Mouse (Mus musculus): ENCODE results near the gene Rdh13. TPM values are rescaled to one million over a fixed set of nuclear protein-coding genes. Genes with fewer than 3 reads are reported as not detected.

The Rdh13 gene
- polyA plus RNA-seq, 1 experiment = 16.4 TPM

DNA sequence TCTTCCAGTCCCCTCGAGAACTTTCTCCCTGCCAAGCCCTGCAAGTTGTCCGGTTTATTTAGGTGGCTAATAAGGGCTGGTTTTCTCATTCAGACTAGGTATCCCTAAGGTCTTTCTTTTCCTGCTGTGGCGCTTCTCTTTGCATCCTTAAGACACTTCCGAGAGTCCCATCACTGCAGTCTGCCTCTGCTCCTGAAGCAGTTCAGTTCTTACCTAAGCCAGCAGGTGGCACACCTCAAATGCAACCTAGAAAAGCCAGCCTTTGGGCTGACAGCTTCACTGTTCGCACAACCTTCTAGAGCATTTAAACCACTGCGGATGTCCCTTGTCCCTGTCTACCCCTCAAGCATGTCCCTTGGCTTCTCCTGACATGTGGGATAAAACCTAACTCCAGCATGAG, 34.2 kb upstream of the Rdh13 start:
- no peak overlapping the region for H3K4me2 ChIP-seq (ENCODE audit: low read depth)
- no peak overlapping the region for H3K4me3 ChIP-seq

DNA sequence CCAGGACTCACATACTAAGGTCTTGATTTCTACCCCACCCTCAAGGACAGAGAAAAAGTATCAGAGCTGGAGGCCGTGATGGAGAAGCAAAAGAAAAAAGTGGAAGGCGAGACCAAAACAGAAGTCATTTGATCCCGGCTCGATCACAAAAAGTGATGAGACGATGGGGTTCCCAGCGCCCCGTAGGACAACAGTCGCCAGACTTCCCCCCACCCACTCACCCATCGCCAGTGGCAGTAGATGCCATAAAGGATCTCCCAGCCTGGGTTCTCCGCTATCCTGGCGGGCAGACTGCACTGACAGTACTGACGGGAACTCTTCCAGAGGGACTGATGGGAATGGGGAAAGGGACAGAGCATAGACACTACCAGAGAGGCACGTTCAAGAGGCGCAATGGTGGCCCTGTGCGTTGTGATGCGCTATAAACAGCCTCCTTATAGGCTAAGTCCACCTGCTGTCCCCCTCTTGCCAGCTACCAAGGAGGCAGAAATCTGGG, 33.4 kb upstream of the Rdh13 start:
- Histone ChIP-seq H3K27me3 (ENCODE audit: control insufficient read depth, insufficient read depth, insufficient read length) (peaks cover 2% of the 10 kb centered on the region), H3K36me3 (ENCODE audit: control insufficient read depth, insufficient read depth) (no peaks in the 10 kb centered on the region), H3K79me2 (ENCODE audit: control insufficient read depth, insufficient read depth) (no peaks in the 10 kb centered on the region), H3ac (ENCODE audit: control insufficient read depth, insufficient read length) (no peak overlapping the region), H3K4me3 (peak overlapping the region; percentile 20), H3K4me2 (ENCODE audit: low read depth) (peak overlapping the region; percentile 93)
- TF ChIP-seq CEBPB (IDR thresholded peaks at IDR 0.05; ENCODE audit: insufficient read depth, poor library complexity, severe bottlenecking) = no peak

More for the DNA sequence above, 34.2 kb upstream of the Rdh13 start:
- H3K36me3 ChIP-seq (ENCODE audit: control insufficient read depth, insufficient read depth) = no peaks in the 10 kb centered on the region
- H3K79me2 ChIP-seq (ENCODE audit: control insufficient read depth, insufficient read depth) = no peaks in the 10 kb centered on the region
- H3K27me3 ChIP-seq (ENCODE audit: control insufficient read depth, insufficient read depth, insufficient read length) = no peaks in the 10 kb centered on the region
- TF ChIP-seq SRF (IDR thresholded peaks at IDR 0.05; ENCODE audit: control insufficient read depth, insufficient read length, low read depth) (no peak), E2F4 (IDR thresholded peaks at IDR 0.05; ENCODE audit: insufficient read depth) (no peak), CEBPB (IDR thresholded peaks at IDR 0.05; ENCODE audit: insufficient read depth, poor library complexity, severe bottlenecking) (no peak), MYOD1 (IDR thresholded peaks at IDR 0.05; ENCODE audit: control insufficient read depth in 1 of 3, insufficient read length in 2 of 3, low read depth in 2 of 3) (no peak), MAX (IDR thresholded peaks at IDR 0.05; ENCODE audit: low read depth) (no peak), TCF3 (IDR thresholded peaks at IDR 0.05; ENCODE audit: insufficient read length, low read depth) (no peak), TCF12 (IDR thresholded peaks at IDR 0.05; ENCODE audit: insufficient read depth, poor library complexity, severe bottlenecking) (no peak), USF1 (IDR thresholded peaks at IDR 0.05; ENCODE audit: low read depth) (no peak), REST (IDR thresholded peaks at IDR 0.05; ENCODE audit: insufficient read depth, insufficient read length) (no peak), MYOG (IDR thresholded peaks at IDR 0.05; ENCODE audit: control insufficient read depth in 1 of 3, insufficient read depth in 1 of 3, insufficient read length in 2 of 3, low read depth in 2 of 3) (no peak), POLR2A (IDR thresholded peaks at IDR 0.05; ENCODE audit: insufficient read length, low read depth) (no peak), POLR2AphosphoS2 (IDR thresholded peaks at IDR 0.05; ENCODE audit: insufficient read length, low read depth) (no peak)
- H3ac ChIP-seq (ENCODE audit: control insufficient read depth, insufficient read length) = no peak overlapping the region

DNA sequence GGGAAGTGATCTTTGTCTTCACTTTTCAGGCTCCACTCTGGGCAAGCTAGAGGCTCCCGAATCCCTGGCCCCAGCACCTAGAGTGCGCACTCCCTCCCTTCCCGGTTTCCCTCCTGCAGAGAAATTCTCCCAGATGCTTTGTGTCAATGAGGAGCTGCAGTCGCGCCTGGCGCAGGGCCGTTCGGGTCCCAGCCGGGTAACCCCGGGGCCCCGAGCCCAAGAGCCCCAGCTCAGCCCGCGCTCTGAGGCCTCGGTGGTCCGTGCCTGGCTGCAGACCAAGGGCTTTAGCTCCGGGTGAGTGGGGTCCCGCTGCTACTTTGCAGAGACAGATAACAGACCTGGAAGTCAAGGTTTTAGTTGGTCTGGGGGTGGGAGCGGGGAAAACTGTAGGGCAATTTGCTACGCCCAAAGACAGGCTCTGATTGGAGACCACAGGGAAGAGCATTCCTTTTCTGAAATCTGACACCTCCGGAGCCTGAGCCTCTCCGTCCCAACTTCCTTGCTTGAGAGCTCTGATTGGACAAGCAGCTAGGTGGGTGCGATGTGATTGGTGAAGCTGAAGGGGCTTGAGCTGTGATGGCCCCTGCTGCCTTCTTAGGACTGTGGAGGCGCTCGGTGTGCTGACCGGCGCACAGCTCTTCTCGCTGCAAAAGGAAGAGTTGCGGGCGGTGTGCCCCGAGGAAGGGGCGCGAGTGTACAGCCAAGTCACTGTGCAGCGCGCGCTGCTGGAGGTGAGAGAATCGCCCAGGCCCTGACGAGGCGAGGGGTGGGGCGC, 32.8 kb upstream of the Rdh13 start:
- Histone ChIP-seq H3K79me2 (ENCODE audit: control insufficient read depth, insufficient read depth) (no peaks in the 10 kb centered on the region), H3K4me3 (peak overlapping the region; percentile 20), H3ac (ENCODE audit: control insufficient read depth, insufficient read length) (no peak overlapping the region), H3K27me3 (ENCODE audit: control insufficient read depth, insufficient read depth, insufficient read length) (peaks cover 9% of the 10 kb centered on the region), H3K4me2 (ENCODE audit: low read depth) (peak overlapping the region; percentile 93), H3K36me3 (ENCODE audit: control insufficient read depth, insufficient read depth) (no peaks in the 10 kb centered on the region)
- TF ChIP-seq REST (IDR thresholded peaks at IDR 0.05; ENCODE audit: insufficient read depth, insufficient read length) (no peak), SRF (IDR thresholded peaks at IDR 0.05; ENCODE audit: control insufficient read depth, insufficient read length, low read depth) (peak; percentile 64), USF1 (IDR thresholded peaks at IDR 0.05; ENCODE audit: low read depth) (no peak), TCF12 (IDR thresholded peaks at IDR 0.05; ENCODE audit: insufficient read depth, poor library complexity, severe bottlenecking) (no peak), MYOD1 (IDR thresholded peaks at IDR 0.05; ENCODE audit: control insufficient read depth in 1 of 3, insufficient read length in 2 of 3, low read depth in 2 of 3) (no peak), E2F4 (IDR thresholded peaks at IDR 0.05; ENCODE audit: insufficient read depth) (no peak), TCF3 (IDR thresholded peaks at IDR 0.05; ENCODE audit: insufficient read length, low read depth) (no peak), MYOG (IDR thresholded peaks at IDR 0.05; ENCODE audit: control insufficient read depth in 1 of 3, insufficient read depth in 1 of 3, insufficient read length in 2 of 3, low read depth in 2 of 3) (no peak), CEBPB (IDR thresholded peaks at IDR 0.05; ENCODE audit: insufficient read depth, poor library complexity, severe bottlenecking) (no peak), MAX (IDR thresholded peaks at IDR 0.05; ENCODE audit: low read depth) (no peak), POLR2AphosphoS2 (IDR thresholded peaks at IDR 0.05; ENCODE audit: insufficient read length, low read depth) (peak; percentile 61), POLR2A (IDR thresholded peaks at IDR 0.05; ENCODE audit: insufficient read length, low read depth) (peak; percentile 48)

DNA sequence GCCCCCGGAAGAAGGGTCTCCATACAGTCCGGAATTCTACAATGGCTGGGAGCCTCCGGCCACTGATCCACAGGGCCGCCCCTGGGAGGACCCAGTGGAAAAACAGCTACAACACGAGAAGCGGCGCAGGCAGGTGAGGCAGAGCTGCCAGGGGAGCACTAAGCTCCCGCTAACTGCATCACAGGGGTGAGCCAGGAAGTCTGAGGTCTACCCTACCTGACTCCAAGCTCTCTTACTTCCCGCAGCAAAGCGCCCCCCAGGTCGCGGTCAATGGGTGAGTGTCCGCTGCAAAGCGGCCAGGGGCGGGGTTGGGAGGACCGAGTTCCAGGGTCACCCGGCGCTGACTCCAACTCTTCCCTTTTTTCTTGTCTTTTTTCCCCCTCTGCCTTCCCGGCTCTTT, 28.5 kb upstream of the Rdh13 start:
- Histone ChIP-seq H3K4me3 (no peak overlapping the region), H3ac (ENCODE audit: control insufficient read depth, insufficient read length) (no peak overlapping the region), H3K4me2 (ENCODE audit: low read depth) (no peak overlapping the region), H3K36me3 (ENCODE audit: control insufficient read depth, insufficient read depth) (no peaks in the 10 kb centered on the region), H3K27me3 (ENCODE audit: control insufficient read depth, insufficient read depth, insufficient read length) (peaks cover 28% of the 10 kb centered on the region), H3K79me2 (ENCODE audit: control insufficient read depth, insufficient read depth) (no peaks in the 10 kb centered on the region)
- TF ChIP-seq POLR2A (IDR thresholded peaks at IDR 0.05; ENCODE audit: insufficient read length, low read depth) = no peak
- no peak for TF ChIP-seq MYOG (IDR thresholded peaks at IDR 0.05; ENCODE audit: control insufficient read depth in 1 of 3, insufficient read depth in 1 of 3, insufficient read length in 2 of 3, low read depth in 2 of 3)
- no peak for TF ChIP-seq E2F4 (IDR thresholded peaks at IDR 0.05; ENCODE audit: insufficient read depth)

DNA sequence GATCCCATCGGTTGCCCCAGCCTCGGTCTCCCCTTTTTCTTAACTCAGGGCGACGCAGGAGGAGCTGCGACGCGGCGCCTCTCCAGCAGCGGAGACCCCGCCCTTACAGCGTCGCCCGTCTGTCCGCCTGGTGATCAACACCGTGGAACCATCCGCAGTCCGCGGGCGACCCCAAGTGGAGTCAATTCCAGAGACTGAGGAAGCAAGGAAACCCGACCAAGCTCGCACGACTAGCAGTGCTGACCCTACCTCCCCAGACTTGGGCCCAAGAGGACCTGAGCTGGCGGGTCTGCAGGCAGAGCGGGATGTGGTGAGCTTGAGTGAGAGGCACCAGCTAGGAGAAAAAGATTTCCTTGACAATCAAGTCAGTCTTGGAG, 25.7 kb upstream of the Rdh13 start:
- peak overlapping the region; percentile 93 for H3K4me2 ChIP-seq (ENCODE audit: low read depth)
- TF ChIP-seq TCF3 (IDR thresholded peaks at IDR 0.05; ENCODE audit: insufficient read length, low read depth) (no peak), MYOG (IDR thresholded peaks at IDR 0.05; ENCODE audit: control insufficient read depth in 1 of 3, insufficient read depth in 1 of 3, insufficient read length in 2 of 3, low read depth in 2 of 3) (no peak), USF1 (IDR thresholded peaks at IDR 0.05; ENCODE audit: low read depth) (no peak), MAX (IDR thresholded peaks at IDR 0.05; ENCODE audit: low read depth) (no peak), REST (IDR thresholded peaks at IDR 0.05; ENCODE audit: insufficient read depth, insufficient read length) (no peak), SRF (IDR thresholded peaks at IDR 0.05; ENCODE audit: control insufficient read depth, insufficient read length, low read depth) (no peak), TCF12 (IDR thresholded peaks at IDR 0.05; ENCODE audit: insufficient read depth, poor library complexity, severe bottlenecking) (no peak), CEBPB (IDR thresholded peaks at IDR 0.05; ENCODE audit: insufficient read depth, poor library complexity, severe bottlenecking) (no peak), POLR2A (IDR thresholded peaks at IDR 0.05; ENCODE audit: insufficient read length, low read depth) (no peak), E2F4 (IDR thresholded peaks at IDR 0.05; ENCODE audit: insufficient read depth) (no peak), POLR2AphosphoS2 (IDR thresholded peaks at IDR 0.05; ENCODE audit: insufficient read length, low read depth) (no peak), MYOD1 (IDR thresholded peaks at IDR 0.05; ENCODE audit: control insufficient read depth in 1 of 3, insufficient read length in 2 of 3, low read depth in 2 of 3) (no peak)
- H3K79me2 ChIP-seq (ENCODE audit: control insufficient read depth, insufficient read depth) = no peaks in the 10 kb centered on the region
- H3ac ChIP-seq (ENCODE audit: control insufficient read depth, insufficient read length) = no peak overlapping the region
- peak overlapping the region; percentile 6 for H3K4me3 ChIP-seq
- peaks cover 28% of the 10 kb centered on the region for H3K27me3 ChIP-seq (ENCODE audit: control insufficient read depth, insufficient read depth, insufficient read length)
- H3K36me3 ChIP-seq (ENCODE audit: control insufficient read depth, insufficient read depth) = no peaks in the 10 kb centered on the region

Data from myocyte (in vitro differentiated cells).